Mouse (Mus musculus) midbrain, embryonic 12.5 days (tissue): ENCODE data around the gene Alox5ap. TPM values are rescaled to one million over a fixed set of nuclear protein-coding genes. Genes with fewer than 3 reads are reported as not detected.

ENCODE experiments used
- ATAC-seq: fragments of 200-750 bp; cut with Nextera tagmentation; 2 replicates; pipeline ENCODE4 v1.8.0; 2017; ENCODE audit warnings: low read depth, moderate TSS enrichment, moderate library complexity; ENCODE audit not compliant: low FRiP score
- H3K27ac ChIP-seq: fragments of 300-500 bp; sonication (generic); replicated peaks from 2 replicates; pipeline ENCODE4 v1.5.1; 2016; ENCODE audit warnings: mild to moderate bottlenecking
- H3K27me3 ChIP-seq: fragments of 300-500 bp; sonication (generic); 2 replicates; pipeline ENCODE4 v1.6.1; 2016; ENCODE audit warnings: mild to moderate bottlenecking
- H3K36me3 ChIP-seq: fragments of 300-500 bp; sonication (generic); 2 replicates; pipeline ENCODE4 v1.6.1; 2016
- H3K4me1 ChIP-seq: fragments of 300-500 bp; sonication (generic); 2 replicates; pipeline ENCODE4 v1.6.1; 2016
- H3K4me2 ChIP-seq: fragments of 300-500 bp; sonication (generic); replicated peaks from 2 replicates; pipeline ENCODE4 v1.6.1; 2016; ENCODE audit warnings: mild to moderate bottlenecking, moderate library complexity
- H3K4me3 ChIP-seq: fragments of 300-500 bp; sonication (generic); 2 replicates; pipeline ENCODE4 v1.5.1; 2016; ENCODE audit warnings: mild to moderate bottlenecking
- H3K9ac ChIP-seq: fragments of 300-500 bp; sonication (generic); replicated peaks from 2 replicates; pipeline ENCODE4 v1.6.1; 2016; ENCODE audit warnings: mild to moderate bottlenecking, moderate library complexity
- H3K9me3 ChIP-seq: fragments of 300-500 bp; sonication (generic); 2 replicates; pipeline ENCODE4 v1.6.1; 2016; ENCODE audit warnings: mild to moderate bottlenecking
- WGBS: fragments of 180-500 bp; shearing (Covaris S2); methylation state at CpG from one replicate; pipeline ENCODE4 v1.1.7; 2016; 5-methylcytosine and 5-hydroxymethylcytosine counted together
- polyA plus RNA-seq: library from polyadenylated mRNA; unstranded; fragments of >200 nt; fragmentation: Nextera tagmentation; extraction: Ambion mirVana; gene quantifications from 2 replicates; pipeline ENCODE4 v1.2.1, GENCODE M21; 2016

Gene Alox5ap
- polyA plus RNA-seq, 1 experiment from 2014 or later = 6.5 TPM

GRCm38 (mm10) chr5:149320534-149321482 lies 56.2 kb downstream of the Alox5ap start:
- H3K9ac ChIP-seq = peak overlapping the region; percentile 44; the same call in 1 of the 2 replicates

GRCm38 (mm10) chr5:149321909-149322841 lies 57.6 kb downstream of the Alox5ap start:
- no peaks in the 10 kb centered on the region for H3K9me3 ChIP-seq
- H3K9ac ChIP-seq = no peak overlapping the region
- no peak overlapping the region for H3K4me2 ChIP-seq
- H3K27ac ChIP-seq = peak overlapping the region; percentile 52
- no peak for ATAC-seq
- H3K36me3 ChIP-seq = no peaks in the 10 kb centered on the region
- WGBS = 62% methylated on average over 15 of the region's 15 CpGs
- H3K27me3 ChIP-seq = no peaks in the 10 kb centered on the region
- H3K4me3 ChIP-seq = no peak overlapping the region
- H3K4me1 ChIP-seq = peaks cover 39% of the 10 kb centered on the region

More at GRCm38 (mm10) chr5:149320534-149321482, 56.2 kb downstream of the Alox5ap start:
- H3K4me3 ChIP-seq = peak overlapping the region; percentile 22
- no peaks in the 10 kb centered on the region for H3K36me3 ChIP-seq
- ATAC-seq = peak; percentile 82
- H3K27me3 ChIP-seq = no peaks in the 10 kb centered on the region
- peaks cover 47% of the 10 kb centered on the region for H3K4me1 ChIP-seq
- H3K4me2 ChIP-seq = peak overlapping the region; percentile 47
- H3K27ac ChIP-seq = peak overlapping the region; percentile 88
- H3K9me3 ChIP-seq = no peaks in the 10 kb centered on the region
- 1% methylated on average over 15 of the region's 15 CpGs for WGBS

- Histone ChIP-seq H3K36me3 (no peaks in the 10 kb centered on the region), H3K4me1 (peaks cover 33% of the 10 kb centered on the region), H3K27ac (no peak overlapping the region), H3K27me3 (no peaks in the 10 kb centered on the region), H3K4me2 (no peak overlapping the region), H3K9ac (no peak overlapping the region), H3K4me3 (no peak overlapping the region), H3K9me3 (no peaks in the 10 kb centered on the region)
- no peak for ATAC-seq
- WGBS = 94% methylated on average over 9 of the region's 9 CpGs
Observed at GRCm38 (mm10) chr5:149322938-149323553, 58.5 kb downstream of the Alox5ap start.

GRCm38 (mm10) chr5:149324739-149325138 lies 60.2 kb downstream of the Alox5ap start:
- Histone ChIP-seq H3K9me3 (no peaks in the 10 kb centered on the region), H3K9ac (no peak overlapping the region), H3K27me3 (no peaks in the 10 kb centered on the region), H3K4me3 (no peak overlapping the region), H3K27ac (no peak overlapping the region), H3K36me3 (no peaks in the 10 kb centered on the region), H3K4me2 (no peak overlapping the region), H3K4me1 (peaks cover 41% of the 10 kb centered on the region)
- ATAC-seq = no peak
- WGBS = 90% methylated on average over 13 of the region's 13 CpGs

GRCm38 (mm10) chr5:149329098-149329887 lies 64.7 kb downstream of the Alox5ap start:
- Histone ChIP-seq H3K9ac (no peak overlapping the region), H3K9me3 (no peaks in the 10 kb centered on the region), H3K27me3 (no peaks in the 10 kb centered on the region), H3K4me3 (no peak overlapping the region), H3K27ac (peak overlapping the region; percentile 31; the same call in 1 of the 2 replicates), H3K36me3 (no peaks in the 10 kb centered on the region), H3K4me2 (no peak overlapping the region), H3K4me1 (peaks cover 12% of the 10 kb centered on the region; the same call in 1 of the 2 replicates)
- no peak for ATAC-seq
- WGBS = 54% methylated on average over 12 of the region's 12 CpGs

GRCm38 (mm10) chr5:149330601-149331000 lies 66.0 kb downstream of the Alox5ap start:
- Histone ChIP-seq H3K27me3 (no peaks in the 10 kb centered on the region), H3K9ac (no peak overlapping the region), H3K4me2 (no peak overlapping the region), H3K9me3 (no peaks in the 10 kb centered on the region), H3K4me1 (peaks cover 12% of the 10 kb centered on the region; the same call in 1 of the 2 replicates), H3K27ac (no peak overlapping the region), H3K36me3 (no peaks in the 10 kb centered on the region), H3K4me3 (no peak overlapping the region)
- ATAC-seq = no peak
- 69% methylated on average over 1 of the region's 1 CpGs for WGBS

GRCm38 (mm10) chr5:149331407-149332143 lies 67.0 kb downstream of the Alox5ap start:
- WGBS = 62% methylated on average over 10 of the region's 10 CpGs
- Histone ChIP-seq H3K9me3 (no peaks in the 10 kb centered on the region), H3K36me3 (no peaks in the 10 kb centered on the region), H3K9ac (no peak overlapping the region), H3K27ac (no peak overlapping the region), H3K4me3 (no peak overlapping the region), H3K4me2 (no peak overlapping the region), H3K27me3 (peaks cover under 1% of the 10 kb centered on the region; the same call in 1 of the 2 replicates), H3K4me1 (peaks cover 12% of the 10 kb centered on the region; the same call in 1 of the 2 replicates)
- ATAC-seq = no peak

GRCm38 (mm10) chr5:149332787-149333186 lies 68.2 kb downstream of the Alox5ap start:
- Histone ChIP-seq H3K4me3 (no peak overlapping the region), H3K4me2 (no peak overlapping the region), H3K9me3 (no peaks in the 10 kb centered on the region), H3K27ac (no peak overlapping the region), H3K9ac (no peak overlapping the region), H3K4me1 (peaks cover 12% of the 10 kb centered on the region; the same call in 1 of the 2 replicates), H3K36me3 (no peaks in the 10 kb centered on the region), H3K27me3 (peaks cover 9% of the 10 kb centered on the region; the same call in 1 of the 2 replicates)
- ATAC-seq = no peak
- WGBS = 90% methylated on average over 4 of the region's 4 CpGs

- no peak for ATAC-seq
- Histone ChIP-seq H3K4me1 (peaks cover 17% of the 10 kb centered on the region; the same call in 1 of the 2 replicates), H3K9me3 (no peaks in the 10 kb centered on the region), H3K27ac (no peak overlapping the region), H3K9ac (no peak overlapping the region), H3K36me3 (no peaks in the 10 kb centered on the region), H3K4me2 (no peak overlapping the region), H3K27me3 (peaks cover 9% of the 10 kb centered on the region; the same call in 1 of the 2 replicates), H3K4me3 (no peak overlapping the region)
- 91% methylated on average over 8 of the region's 8 CpGs for WGBS
Observed at GRCm38 (mm10) chr5:149333941-149334698, 69.6 kb downstream of the Alox5ap start.

- Histone ChIP-seq H3K9ac (no peak overlapping the region), H3K4me2 (no peak overlapping the region), H3K4me1 (0 out of 2 replicates have a peak, but pooled peaks cover 11% of the 10 kb centered on the region), H3K9me3 (no peaks in the 10 kb centered on the region), H3K4me3 (no peak overlapping the region), H3K27ac (no peak overlapping the region), H3K27me3 (peaks cover 9% of the 10 kb centered on the region; the same call in 1 of the 2 replicates), H3K36me3 (no peaks in the 10 kb centered on the region)
- ATAC-seq = no peak
- WGBS = 96% methylated on average over 12 of the region's 12 CpGs
Observed at GRCm38 (mm10) chr5:149335009-149335408, 70.4 kb downstream of the Alox5ap start.
